Mouse (Mus musculus) brain, adult 2 months (tissue): ENCODE results near the gene Rprd1b.

Experiments
- DNase-seq: peaks from one replicate; pipeline ENCODE4 v3.0.0; 2011; ENCODE audit warnings: low read depth, low spot score

Rprd1b gene

DNA sequence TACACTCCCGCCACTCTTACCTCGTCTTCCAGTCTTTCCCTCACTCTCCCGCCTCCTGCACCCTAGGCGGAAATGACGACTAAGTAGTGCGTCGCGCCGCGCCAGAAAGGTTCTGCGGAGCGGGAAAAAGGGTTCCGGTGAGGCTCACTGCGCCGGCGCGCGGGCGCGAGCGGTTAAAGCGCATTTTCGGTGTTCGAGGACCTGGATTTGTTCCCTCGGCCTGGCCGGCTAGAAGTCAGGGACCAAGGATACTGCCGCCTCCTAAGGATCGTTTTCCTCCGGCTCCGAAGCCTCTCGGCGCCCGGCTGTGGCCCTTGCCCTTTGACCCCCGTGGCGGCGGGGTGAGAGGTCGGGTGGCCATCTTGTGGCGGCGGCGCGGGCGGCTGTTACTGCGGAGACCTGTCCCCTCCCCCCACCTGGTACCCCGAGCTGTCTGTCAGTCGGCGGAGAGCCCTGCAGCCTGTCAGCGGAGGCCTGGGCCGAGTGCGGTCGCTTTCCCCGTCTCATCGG lies at the start of gene Rprd1b, which contains the start of gene Tti1:
TSS of gene Rprd1b (plus strand) at position 144 of the 510 bp plus-strand sequence.
TSS of gene Tti1 (minus strand) at position 80 of the 510 bp plus-strand sequence.
- DNase-seq = peak; percentile 97

DNA sequence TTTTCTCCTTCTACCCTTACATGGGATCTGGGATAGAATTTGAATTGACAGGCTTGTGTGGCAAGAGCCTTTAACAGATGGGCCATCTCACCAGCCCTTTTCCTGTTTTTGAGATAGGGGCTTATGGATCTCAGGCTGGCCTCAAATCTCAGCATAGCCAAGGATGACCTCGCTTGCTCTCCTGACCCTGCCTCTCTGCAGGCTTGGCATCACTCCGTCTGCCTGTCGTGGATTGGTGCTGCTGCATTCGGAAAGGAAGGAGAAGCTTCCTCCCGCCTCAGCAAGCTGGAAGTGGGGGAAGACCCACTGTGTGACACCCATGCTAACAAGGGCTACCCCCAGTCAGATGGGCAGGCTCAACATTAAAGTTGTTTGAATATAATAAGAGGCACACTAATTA lies 49.1 kb upstream of the Rprd1b start:
- DNase-seq = no peak

DNA sequence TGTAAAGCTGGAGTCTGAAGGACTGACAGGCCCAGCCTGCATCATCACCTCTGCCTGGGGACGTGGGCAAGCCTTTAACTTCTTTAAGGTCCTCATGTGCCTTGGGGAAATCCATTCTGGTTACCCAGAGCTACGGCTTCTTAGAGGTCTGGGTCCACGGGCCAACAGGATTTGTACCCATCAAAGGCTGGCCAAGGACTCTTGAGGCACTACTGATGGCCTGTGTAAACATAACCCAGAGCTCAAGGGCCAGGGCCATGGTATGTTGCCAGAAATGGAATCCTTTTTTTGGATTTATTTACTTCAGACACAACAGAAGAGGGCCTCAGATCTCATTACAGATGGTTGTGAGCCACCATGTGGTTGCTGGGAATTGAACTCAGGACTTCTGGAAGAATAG lies 45.6 kb upstream of the Rprd1b start:
- DNase-seq = no peak

DNA sequence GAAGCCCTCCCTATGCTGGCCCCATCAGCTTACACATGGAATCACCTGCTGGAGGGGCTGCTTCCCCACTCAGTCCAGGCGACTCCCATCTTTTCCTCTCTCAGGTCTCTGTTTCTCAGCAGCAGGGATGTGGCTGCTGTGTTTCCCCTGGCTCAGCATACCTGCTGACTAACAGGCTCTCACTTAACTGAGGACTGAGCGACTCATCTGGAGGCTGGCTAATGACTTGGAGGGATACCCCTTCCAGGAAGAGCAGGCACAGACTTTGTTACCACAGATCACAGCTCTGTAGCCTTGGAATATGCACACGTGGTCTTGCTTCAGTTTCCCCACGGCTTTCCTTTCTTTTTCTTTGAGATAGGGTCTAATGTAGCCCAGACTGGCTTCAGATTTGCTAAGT lies 45.0 kb upstream of the Rprd1b start:
- DNase-seq = no peak

DNA sequence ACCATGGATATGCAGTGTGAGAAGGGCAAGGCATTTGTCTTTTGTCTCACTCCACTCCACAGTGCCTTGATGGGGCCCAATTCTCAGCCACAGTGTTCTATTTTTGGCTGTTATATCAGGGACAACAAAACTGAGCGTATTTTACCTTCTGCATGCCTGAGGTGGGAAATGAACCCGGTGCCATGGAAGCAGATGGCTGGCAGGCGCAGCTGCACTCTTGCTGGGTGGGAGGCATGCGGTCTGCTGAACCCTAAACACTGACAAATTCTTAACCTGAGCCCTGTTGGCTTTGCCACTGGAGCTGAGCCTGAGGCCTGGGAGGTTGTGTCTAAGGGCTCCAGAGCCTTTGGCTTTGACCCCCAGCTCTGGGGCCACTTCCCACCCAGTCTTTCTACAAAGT lies 42.7 kb upstream of the Rprd1b start:
- peak; percentile 61 for DNase-seq

DNA sequence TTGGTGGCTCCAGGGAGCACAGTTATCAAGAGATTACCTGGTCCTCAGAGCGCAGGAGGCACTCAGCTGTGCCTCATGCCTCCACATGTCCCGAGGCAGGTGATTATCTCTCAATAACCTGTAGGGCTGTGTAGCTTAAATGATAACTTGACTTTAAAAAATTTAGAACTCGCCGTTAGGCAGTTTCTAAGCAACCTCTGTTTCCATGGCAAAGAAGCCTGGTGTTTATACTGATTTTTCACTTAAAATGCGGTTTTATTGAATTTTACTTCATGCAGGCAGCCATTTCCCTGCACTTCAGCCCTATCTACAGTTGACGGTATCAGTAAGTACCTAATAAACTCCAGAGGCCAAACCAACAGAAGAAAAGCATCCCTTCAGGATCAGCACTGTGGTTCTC lies 42.1 kb upstream of the Rprd1b start:
- peak; percentile 41 for DNase-seq

DNA sequence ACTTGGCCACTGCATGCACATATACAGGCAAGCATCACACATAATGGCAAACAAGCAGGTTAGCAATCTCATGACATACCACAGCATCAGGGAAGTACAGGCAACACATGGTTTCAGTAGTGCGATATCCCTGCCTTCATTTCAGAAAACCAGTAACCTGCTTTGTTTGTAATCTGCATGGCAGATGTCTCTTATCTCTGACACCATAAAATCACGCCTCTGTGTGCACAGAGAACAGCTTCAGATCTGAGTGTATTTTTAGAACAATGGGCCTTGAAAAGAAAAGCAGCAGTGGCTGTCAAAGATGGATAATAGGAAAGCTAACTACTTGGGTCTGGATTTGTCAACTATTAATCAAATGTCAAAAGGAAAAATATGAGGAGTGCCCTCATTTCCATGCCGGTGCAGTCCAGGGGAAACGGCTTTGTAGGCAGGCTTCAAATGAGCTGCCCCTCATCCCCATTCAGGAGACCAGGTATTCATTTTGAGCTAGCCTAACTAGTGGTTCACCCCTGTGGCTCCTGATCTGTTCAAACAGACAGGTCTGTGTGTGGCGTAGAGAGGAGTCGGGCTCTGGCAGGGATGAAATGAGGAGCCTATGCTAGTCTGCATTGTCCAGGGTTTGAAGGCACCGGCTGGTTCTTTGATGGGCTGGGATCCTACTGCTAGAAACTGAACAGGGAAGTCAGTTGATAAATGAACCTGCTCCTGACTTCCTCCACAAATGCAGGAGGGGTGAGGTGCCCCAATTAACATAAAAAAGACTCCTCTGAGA lies 39.7 kb upstream of the Rprd1b start:
- DNase-seq = peak; percentile 31

DNA sequence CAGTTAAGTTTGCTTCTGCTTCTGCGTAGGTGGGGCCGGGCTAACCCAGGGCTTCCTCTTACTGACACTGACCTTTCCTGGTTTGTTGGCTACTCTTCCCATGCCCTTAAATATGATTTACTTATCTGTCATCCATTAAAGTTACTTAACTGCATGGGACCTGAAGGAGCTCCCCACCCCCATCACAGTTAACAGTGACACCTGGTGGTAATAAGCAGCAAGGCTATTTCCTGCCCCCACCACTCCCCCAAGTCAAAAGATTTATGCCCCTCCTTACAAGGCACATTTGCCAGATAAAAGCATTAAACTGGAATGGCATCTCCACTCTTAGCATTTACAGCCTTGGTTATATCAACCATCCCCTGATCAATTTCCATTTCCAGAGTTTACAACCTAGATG lies 38.4 kb upstream of the Rprd1b start:
- DNase-seq = peak; percentile 61

DNA sequence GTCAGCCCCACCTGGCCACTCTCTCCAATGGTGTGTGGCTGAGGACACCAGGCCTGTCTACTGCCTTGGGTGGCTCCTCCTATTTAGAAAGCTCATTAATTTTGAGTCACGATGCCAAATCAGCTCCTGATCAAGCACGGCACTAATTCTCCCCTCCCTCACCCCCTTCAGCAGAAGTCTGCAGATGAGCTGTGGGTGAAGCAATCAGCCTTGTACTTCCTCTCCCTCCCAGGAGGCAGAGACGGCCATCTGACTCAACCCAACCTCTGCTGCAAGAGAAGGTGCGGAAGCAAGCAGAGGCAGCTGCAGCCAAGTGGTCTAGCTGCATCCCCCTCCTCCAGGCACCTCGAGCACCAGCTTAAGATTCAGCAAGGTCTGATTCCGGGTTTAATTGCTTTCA lies 37.3 kb upstream of the Rprd1b start:
- peak; percentile 62 for DNase-seq

DNA sequence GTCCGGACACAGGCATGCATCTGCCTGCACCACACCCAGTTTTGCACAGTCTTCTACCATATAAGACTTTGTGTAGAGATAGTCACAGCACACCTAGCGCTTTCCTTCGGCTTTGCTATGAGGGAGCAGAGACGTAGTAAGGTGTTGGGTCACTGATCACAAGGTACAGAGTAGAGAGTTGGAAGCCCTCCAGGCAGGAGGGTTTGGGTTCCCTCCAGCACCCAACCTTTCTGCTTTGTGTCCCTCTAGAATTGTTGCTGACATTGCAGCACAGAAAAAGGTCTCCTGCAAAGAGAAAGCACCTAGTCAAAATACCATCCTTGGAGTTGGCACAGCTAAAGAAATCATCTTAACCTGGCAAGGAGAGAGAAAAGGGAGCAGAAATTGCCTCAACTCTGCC lies 35.8 kb upstream of the Rprd1b start:
- DNase-seq = peak; percentile 20

DNA sequence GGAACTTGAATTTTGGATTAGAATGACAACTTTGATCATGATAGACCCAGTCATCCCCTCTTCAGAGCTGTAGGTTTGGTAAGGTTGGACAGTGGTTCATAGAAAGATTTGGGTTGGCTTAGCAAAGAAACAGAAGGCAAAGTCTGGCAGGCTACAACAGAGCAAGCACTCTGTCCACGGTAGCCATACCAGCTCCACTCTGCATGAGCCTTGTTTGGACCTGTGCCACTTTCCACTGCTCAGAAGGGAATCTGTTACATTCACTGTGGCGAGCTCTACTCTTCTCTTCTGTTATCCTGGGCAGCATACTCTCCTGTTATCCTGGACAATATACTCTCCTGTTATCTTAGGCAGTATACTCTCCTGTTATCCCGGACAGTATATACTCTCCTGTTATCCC lies 29.5 kb upstream of the Rprd1b start:
- DNase-seq = peak; percentile 87

DNA sequence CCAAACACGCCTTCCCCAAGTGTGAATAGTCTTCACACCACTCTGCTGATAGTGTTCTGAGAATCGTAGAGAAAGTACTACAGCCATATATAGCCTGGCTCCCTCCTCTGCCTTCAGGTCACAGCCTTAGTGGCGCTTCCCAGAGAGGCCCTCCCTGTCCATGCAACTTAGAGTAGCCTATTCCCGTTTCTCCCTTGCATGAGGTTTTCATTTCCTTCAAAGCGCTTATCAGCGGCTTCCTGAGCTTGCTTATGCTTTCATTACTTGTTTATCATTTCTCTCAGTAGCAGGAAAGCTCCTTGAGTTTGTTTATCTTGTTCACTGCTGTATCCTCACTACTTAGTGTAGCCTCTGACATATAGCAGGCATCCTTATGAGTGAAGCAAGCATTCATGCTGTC lies 23.7 kb upstream of the Rprd1b start:
- DNase-seq = no peak

DNA sequence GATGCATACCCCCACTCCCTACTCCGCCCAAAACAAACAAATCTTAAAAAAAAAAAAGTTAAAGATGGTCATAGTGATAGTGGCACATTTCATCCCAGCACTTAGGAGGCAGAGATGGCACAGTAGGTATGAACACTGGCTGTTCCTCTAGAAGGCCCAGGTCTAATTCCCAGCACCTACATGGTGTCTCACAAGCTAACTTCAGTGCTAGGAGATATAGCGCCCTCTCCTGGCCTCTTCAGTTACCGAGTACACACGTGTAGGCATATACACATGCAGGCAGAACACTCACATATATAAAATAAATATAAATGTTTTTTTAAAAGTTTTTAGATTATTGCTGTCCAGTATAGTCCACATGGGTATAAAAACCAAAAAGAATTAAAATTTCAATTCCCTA lies 22.7 kb upstream of the Rprd1b start:
- DNase-seq = no peak

DNA sequence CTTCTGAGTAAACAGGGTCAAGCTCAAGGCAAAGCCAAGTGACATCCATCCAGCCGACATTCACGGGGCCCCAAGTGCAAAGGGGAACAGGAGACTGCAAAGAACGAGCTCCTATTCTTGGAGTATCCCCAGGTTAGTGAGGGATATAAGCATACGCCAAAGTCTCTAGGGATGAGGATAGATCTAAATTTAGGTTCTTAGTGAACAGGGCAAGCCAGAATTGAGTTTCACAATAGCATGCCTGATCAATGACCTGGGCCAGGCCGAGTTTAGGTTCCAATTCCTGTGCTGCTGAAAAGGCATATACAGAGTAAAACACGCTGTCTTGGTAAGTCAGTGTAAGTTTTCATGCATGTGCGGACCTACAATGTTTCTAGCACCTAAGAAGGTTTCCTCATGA lies 18.9 kb upstream of the Rprd1b start:
- DNase-seq = no peak

DNA sequence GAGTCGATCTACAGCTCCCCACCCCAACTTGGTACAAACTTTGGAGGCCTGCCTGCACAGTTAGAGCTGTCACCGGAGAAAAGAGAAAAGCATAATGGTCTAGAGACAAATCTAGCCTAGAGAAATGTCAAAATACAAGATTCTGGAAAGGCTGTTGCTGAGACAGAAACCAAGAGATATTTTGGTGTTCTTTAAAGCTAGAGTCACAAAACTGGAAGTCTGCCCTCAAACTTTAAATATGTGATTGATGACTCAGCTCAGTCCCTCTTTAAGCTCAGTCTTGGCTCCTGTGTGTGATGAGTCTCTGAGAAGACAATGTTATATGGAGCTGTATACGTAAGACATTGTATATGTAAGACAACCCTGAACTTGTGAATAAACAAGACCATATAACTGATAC lies 15.7 kb upstream of the Rprd1b start:
- peak; percentile 77 for DNase-seq

DNA sequence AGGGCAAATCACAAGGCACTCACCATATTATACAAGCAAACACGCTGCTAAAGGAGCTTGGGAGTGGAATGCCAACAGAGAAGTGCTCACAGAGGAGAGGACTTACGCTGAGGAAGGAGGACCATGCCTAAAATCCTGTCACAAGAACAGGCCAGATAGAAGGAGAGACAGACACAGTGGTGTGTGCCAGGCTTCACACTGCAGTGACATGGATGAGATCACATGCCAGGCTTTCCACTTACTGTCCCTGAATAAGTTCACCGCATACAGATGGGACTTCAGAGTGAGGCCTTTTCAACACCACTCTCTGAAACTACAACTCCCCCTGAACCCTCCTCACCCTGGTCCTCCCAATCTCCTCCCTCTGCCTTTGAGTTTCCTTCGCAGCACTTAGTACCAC lies 11.0 kb upstream of the Rprd1b start:
- DNase-seq = no peak

DNA sequence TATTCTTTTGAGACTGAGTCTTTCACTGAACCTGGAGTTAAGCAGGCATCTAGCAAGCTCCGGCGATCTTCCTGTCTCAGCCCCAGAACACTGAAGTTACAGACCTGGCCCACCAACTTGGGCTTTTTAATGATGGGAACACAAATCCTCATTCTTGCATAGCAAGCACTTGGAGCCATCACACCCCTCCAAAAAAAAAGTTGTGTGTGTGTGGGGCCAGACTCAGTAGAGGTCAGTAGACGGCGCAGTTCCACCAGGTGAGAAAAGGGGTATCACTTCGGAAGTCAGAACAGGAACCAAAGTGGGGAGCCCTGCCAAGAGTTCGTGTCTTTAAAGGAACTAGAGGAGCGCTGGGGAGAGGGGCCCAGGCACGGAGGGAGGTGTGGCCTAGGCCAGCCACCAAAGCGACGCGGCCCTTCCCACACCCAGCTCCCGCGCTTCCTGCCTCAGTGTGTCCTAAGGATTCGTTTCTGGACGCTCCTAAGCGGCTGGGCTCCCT lies 393 bp upstream of the Rprd1b start:
- DNase-seq = no peak

DNA sequence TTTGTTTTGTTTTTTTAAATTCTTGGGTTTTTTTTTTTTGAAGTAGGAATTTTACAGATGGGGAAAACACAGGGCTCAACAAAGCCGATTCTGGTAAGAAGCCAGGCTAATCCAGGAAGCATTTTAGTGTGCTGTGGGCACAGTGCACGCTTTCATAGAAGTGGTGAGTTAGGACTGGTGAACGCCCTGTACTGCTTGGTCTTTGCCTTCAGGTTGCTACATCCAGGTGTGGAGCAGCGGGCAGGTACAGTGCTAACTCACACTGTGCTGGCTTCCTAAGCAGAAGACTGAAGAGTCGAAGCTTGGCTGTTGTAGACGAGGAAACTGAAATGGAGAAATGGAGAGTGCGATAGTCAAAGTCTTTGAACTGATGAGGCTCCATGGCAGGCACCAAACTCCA lies 1.7 kb downstream of the Rprd1b start:
- no peak for DNase-seq

DNA sequence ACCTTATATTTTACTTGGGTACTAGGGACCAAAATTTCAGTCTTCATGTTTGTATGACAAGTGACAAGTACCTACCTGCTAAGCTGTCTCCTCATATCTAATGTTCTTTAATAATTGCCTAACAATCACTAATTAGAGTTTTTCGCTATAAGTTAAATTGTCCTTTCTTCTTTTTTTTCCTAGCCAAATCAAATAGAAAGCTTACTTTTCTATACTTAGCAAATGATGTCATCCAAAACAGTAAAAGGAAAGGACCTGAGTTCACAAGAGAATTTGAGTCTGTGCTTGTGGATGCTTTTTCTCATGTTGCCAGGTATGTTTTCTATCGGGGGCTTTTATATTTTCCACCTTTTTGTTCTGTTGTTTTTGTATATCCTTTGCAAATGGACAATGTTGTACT lies 7.5 kb downstream of the Rprd1b start:
- no peak for DNase-seq

DNA sequence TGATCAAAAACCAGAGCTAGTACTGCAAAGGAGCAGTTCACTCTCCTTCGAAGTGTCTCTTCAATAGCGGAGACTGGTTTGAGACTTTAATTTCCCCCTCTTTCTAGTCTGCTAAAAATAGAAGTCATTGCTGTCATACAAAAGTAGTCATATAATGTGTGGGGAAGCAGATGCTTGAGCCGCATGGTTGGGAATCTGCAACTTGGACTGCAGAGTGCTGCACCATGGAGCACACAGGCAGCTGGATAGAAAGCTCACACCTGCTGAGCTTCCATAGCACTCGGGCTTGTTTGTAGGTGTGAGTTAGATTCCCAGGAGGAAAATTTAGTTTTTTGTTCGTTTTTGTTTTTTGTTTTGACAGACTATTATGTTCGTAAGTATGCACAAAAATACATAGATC lies 8.1 kb downstream of the Rprd1b start:
- DNase-seq = peak; percentile 46

DNA sequence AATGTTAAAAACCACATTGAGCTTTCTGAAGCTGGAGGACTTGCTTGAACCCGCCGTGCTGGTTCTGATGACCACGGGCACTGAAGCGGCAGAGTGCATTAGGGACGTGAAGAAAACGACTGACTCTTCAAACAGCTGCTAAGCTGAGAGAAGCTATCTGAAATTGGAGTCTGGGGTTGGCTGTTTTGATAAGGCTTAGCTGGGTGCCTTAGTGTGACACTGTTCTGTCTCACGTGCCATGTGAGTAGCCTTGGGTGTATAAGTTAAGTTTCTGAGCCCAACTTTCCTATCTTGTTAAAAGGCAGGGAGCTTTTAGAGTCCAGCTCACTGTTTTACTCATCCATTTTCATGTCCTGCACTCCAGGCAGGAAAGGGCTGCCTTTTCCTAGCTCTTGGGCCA lies 8.7 kb downstream of the Rprd1b start:
- no peak for DNase-seq

DNA sequence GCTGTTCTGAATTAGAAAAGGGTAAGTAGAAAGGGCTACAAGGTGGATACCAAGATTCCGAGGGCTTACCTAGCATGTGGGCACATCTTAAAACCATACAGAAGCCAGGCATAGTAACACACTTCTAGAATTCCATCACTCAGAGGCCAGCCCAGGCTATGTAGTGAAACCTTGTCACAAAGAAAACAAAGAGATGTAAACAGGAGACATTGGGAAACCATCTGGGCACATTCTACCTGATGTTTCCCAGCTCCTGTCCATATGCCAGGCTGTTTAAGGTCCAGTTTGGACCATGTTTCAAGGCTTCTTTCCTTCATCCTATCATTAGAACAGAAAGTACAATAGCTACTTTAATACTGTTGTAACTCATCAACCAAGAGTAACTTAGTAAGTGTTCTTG lies 9.3 kb downstream of the Rprd1b start:
- DNase-seq = no peak

DNA sequence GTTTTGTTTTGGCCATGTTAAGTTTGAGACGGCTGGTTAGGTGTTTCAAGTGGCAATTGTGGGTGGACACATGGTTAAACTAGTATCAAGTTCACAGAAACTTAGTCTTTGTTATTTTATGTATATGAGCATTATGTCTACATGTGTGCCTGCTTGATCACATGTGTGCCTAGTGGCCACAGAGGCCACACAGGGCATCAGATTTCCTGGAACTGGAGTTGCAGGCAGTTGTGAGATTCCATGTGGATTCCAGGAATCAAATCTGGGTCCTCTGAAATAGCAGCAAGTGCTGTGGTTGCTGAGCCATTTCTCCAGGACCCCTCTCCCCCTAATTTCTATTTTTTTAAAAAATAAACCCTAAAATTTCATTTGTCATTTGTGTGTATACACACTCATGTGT lies 11.4 kb downstream of the Rprd1b start:
- DNase-seq = no peak

DNA sequence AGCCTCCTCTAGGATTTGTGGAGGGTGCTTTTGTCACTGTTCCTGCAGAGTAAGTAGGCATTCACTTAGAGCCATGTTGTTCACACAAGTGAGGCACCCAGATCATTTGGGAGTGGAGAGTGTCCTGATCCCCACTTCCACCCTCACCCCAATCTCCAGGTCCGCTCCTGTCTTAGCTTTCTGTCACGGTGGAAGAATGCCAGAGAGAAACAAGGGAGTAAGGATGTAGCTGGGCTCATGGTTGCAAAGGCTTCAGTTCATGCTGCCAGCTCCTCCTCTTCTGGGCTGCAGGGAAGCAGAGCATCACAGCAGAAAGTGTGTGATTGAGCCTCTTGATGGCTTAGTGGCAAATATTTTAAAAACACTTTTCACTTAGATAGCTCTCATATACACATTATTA lies 12.1 kb downstream of the Rprd1b start:
- no peak for DNase-seq
